Mouse (Mus musculus): ENCODE results near the gene Sh3glb2. TPM values are rescaled to one million over a fixed set of nuclear protein-coding genes. Genes with fewer than 3 reads are reported as not detected.

Gene Sh3glb2
- polyA plus RNA-seq, 1 experiment, result 132 TPM

DNA sequence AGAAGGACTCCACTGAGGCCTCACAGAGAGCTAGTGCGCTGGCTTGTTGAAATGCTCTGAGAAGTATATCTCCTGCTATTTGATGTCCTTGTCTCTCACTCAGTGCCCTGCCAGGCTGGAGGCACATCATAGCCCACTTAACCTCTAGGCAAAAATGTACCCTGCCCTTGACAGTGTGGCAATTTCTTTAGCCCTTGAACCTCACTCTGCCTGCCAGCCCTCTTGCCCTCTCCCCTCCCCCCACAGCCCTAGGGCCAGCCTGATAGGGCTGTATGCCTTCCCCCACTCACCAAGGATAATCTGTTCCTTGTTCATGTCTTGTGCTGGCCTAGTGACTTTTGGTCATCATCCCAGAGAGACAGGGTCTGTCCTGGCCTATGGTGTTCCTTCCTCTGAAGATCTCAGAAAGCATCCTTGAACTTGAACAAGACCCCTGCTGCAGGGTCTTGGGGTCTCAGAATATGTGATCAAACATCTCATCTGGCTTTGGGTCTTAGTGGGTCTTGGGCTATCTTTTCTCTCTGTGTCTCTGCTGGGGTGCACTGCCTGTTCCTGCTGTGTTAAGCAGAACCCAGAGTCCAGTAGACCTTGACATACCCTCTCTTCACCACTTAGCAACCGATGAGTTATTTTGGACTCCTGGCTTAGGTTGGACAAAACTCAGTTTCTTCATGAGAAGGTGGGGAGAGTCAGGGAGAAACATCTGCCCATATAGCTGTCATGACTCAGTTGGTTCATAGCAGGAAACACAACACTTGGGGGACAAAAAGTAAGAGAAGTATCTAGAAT is 6.3 kb upstream of the Sh3glb2 start:
- Histone ChIP-seq H3K4me1 (ENCODE audit: control insufficient read depth, insufficient read depth, low read length) (no peaks in the 10 kb centered on the region), H3K4me3 (replicated peaks; ENCODE audit: extremely low read depth, low read depth, low read length) (no peak overlapping the region)
- no peak for DNase-seq
- TF ChIP-seq CTCF (IDR thresholded peaks at IDR 0.05; ENCODE audit: insufficient read depth, low read length) (no peak), POLR2A (IDR thresholded peaks at IDR 0.05; ENCODE audit: borderline replicate concordance, extremely low read depth, low read depth, low read length) (no peak)
- 64% methylated on average over 2 of the region's 2 CpGs for WGBS

GRCm38 (mm10) chr2:30363773-30364650 is 4.9 kb upstream of the Sh3glb2 start, which contains the start of gene Miga2:
TSS of gene Miga2 (plus strand) at chr2:30364233.
- TF ChIP-seq POLR2A (IDR thresholded peaks at IDR 0.05; ENCODE audit: borderline replicate concordance, extremely low read depth, low read depth, low read length) (peak; percentile 76; the same call in 1 of the 2 replicates), CTCF (IDR thresholded peaks at IDR 0.05; ENCODE audit: insufficient read depth, low read length) (no peak)
- under 1% methylated on average over 54 of the region's 54 CpGs for WGBS
- peak within 1 kb of the TSS; percentile 80 for H3K4me3 ChIP-seq (replicated peaks; ENCODE audit: extremely low read depth, low read depth, low read length)
- DNase-seq, result peak; percentile 98
- no peaks in the 10 kb centered on the region for H3K4me1 ChIP-seq (ENCODE audit: control insufficient read depth, insufficient read depth, low read length)

DNA sequence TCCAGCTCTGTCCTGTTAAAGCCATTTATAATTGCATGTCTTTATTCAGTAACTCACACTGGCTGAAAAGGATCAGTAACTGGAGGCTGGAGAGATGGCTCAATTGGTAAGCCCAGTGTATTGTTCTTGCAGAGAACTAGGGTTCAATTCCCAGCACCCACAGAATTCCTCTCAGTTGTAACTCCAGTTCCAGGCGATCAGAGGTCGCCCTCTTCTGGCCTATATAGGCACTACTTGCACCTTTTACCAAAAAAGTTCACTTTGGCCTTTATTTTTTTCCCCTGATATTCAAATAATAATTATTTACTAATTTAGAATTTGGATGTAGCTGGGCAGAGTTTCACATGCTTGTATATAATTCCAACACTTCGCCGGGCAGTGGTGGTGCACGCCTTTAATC is 3.7 kb upstream of the Sh3glb2 start:
- Histone ChIP-seq H3K4me1 (ENCODE audit: control insufficient read depth, insufficient read depth, low read length) (peaks cover 6% of the 10 kb centered on the region; the same call in 1 of the 2 replicates), H3K4me3 (replicated peaks; ENCODE audit: extremely low read depth, low read depth, low read length) (no peak overlapping the region)
- 75% methylated on average over 5 of the region's 5 CpGs for WGBS
- TF ChIP-seq POLR2A (IDR thresholded peaks at IDR 0.05; ENCODE audit: borderline replicate concordance, extremely low read depth, low read depth, low read length), result no peak
- TF ChIP-seq CTCF (IDR thresholded peaks at IDR 0.05; ENCODE audit: insufficient read depth, low read length), result no peak
- DNase-seq, result no peak

- Histone ChIP-seq H3K4me3 (replicated peaks; ENCODE audit: extremely low read depth, low read depth, low read length) (no peak overlapping the region), H3K4me1 (ENCODE audit: control insufficient read depth, insufficient read depth, low read length) (peaks cover 16% of the 10 kb centered on the region)
- WGBS, result 67% methylated on average over 10 of the region's 10 CpGs
- no peak for TF ChIP-seq POLR2A (IDR thresholded peaks at IDR 0.05; ENCODE audit: borderline replicate concordance, extremely low read depth, low read depth, low read length)
- TF ChIP-seq CTCF (IDR thresholded peaks at IDR 0.05; ENCODE audit: insufficient read depth, low read length), result no peak
- no peak for DNase-seq
These were observed 1.5 kb upstream of the Sh3glb2 start for GRCm38 (mm10) chr2:30360626-30361025.

DNA sequence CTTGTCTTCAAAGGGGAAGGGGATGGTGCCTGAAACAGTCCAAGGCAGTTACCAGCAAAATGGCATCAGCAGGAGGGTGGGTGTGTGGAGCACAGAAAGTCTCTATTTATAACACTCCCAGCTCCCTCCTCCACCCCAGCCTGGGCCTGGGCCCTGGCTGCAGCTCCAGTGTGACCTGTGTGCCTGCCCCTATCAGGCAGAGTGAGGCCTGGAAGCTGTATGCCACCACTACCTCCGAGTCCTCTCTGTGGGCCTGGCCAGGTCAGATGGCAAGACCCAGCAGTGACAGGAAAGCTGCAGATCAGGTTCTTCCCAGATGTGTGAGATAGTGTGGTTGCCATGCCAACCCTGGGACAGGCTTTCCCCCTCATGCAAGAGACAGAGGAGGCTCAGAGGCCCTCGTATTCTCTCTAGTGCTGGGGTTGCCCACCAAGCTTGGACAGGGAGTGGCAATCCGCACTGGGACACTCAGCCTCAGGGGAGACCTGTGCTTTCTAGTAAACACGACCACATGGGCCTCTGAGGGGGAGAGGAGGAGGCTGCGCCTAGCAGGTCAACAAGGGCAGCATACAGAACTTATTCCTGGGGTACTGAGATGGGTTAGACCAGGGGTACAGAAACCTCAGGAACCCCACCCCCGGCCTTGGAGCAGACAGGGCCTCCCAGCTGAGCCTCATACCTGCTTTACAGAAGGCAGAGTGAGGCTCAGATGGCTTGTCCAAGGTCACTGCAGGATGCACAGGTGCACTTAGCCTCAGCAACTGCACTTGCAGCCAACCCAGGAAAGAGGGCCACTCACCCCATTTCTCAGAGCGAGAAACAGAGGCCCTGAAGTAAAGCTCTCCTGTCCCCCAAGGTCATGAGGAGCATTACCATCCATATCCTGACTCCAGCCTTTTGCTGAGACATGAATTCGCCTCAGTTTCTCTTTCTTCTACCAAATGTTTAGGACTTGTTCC is 1.3 kb downstream of the Sh3glb2 start:
- Histone ChIP-seq H3K4me3 (replicated peaks; ENCODE audit: extremely low read depth, low read depth, low read length) (no peak overlapping the region), H3K4me1 (ENCODE audit: control insufficient read depth, insufficient read depth, low read length) (peaks cover 16% of the 10 kb centered on the region)
- TF ChIP-seq CTCF (IDR thresholded peaks at IDR 0.05; ENCODE audit: insufficient read depth, low read length) (no peak), POLR2A (IDR thresholded peaks at IDR 0.05; ENCODE audit: borderline replicate concordance, extremely low read depth, low read depth, low read length) (no peak)
- 43% methylated on average over 8 of the region's 8 CpGs for WGBS
- DNase-seq, result no peak

GRCm38 (mm10) chr2:30356906-30357305 is 2.2 kb downstream of the Sh3glb2 start:
- DNase-seq, result no peak
- Histone ChIP-seq H3K4me3 (replicated peaks; ENCODE audit: extremely low read depth, low read depth, low read length) (no peak overlapping the region), H3K4me1 (ENCODE audit: control insufficient read depth, insufficient read depth, low read length) (peaks cover 16% of the 10 kb centered on the region)
- WGBS, result 52% methylated on average over 9 of the region's 9 CpGs
- TF ChIP-seq CTCF (IDR thresholded peaks at IDR 0.05; ENCODE audit: insufficient read depth, low read length) (no peak), POLR2A (IDR thresholded peaks at IDR 0.05; ENCODE audit: borderline replicate concordance, extremely low read depth, low read depth, low read length) (no peak)

DNA sequence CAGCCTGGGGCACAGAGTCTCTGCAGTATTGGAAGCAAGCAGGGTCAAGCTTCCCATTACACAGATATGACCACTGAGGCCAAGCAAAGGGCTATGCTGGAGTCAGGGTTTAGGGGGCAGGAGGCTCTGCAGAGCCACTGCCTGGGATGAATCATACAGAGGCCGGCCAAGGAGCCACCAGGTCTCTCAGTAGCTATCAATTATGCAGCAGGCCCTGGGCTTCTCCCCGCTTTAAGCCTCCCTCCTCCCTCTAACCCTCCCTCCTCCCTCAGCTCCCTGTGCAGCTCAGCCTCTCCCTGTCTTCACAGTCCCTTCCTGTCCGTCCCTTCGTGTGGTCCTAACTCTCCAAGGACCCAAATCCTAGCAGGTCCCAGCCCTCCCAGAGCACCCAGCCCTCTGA is 2.9 kb downstream of the Sh3glb2 start:
- H3K4me1 ChIP-seq (ENCODE audit: control insufficient read depth, insufficient read depth, low read length), result peaks cover 16% of the 10 kb centered on the region
- no peak for DNase-seq
- TF ChIP-seq POLR2A (IDR thresholded peaks at IDR 0.05; ENCODE audit: borderline replicate concordance, extremely low read depth, low read depth, low read length) (no peak), CTCF (IDR thresholded peaks at IDR 0.05; ENCODE audit: insufficient read depth, low read length) (no peak)
- 49% methylated on average over 4 of the region's 4 CpGs for WGBS
- H3K4me3 ChIP-seq (replicated peaks; ENCODE audit: extremely low read depth, low read depth, low read length), result no peak overlapping the region

DNA sequence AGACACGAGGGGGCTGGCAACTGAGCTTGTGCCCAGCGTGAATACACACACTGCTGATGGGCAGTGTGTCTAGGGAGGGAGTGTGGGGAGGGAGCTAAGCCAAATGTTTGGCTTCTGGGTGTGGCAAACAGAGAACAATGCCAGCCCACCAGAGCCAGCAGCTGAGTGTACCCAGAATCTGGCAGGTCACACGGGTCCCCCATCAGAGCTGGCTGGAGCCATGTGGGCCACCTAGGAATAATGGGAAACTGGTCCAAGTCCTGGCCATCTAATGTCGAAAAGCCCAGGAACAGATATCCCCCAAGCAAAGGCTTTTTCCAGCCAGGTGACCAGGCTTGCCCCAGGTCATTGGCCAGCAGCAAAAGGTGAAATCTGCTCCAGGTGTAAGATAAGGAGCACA is 3.3 kb downstream of the Sh3glb2 start:
- DNase-seq, result no peak
- TF ChIP-seq POLR2A (IDR thresholded peaks at IDR 0.05; ENCODE audit: borderline replicate concordance, extremely low read depth, low read depth, low read length) (no peak), CTCF (IDR thresholded peaks at IDR 0.05; ENCODE audit: insufficient read depth, low read length) (no peak)

More for the DNA sequence above, 3.3 kb downstream of the Sh3glb2 start:
- 29% methylated on average over 4 of the region's 4 CpGs for WGBS
- H3K4me3 ChIP-seq (replicated peaks; ENCODE audit: extremely low read depth, low read depth, low read length), result no peak overlapping the region
- peaks cover 16% of the 10 kb centered on the region for H3K4me1 ChIP-seq (ENCODE audit: control insufficient read depth, insufficient read depth, low read length)
